Mouse (Mus musculus) bone marrow, adult 2 months (tissue): ENCODE measurements around the gene Calu. TPM values are rescaled to one million over a fixed set of nuclear protein-coding genes. Genes with fewer than 3 reads are reported as not detected.

Source experiments
- H3K27ac ChIP-seq: fragments of 200-500 bp; 2 replicates; pipeline ENCODE4 v1.5.1; 2012; ENCODE audit warnings: low read depth, mild to moderate bottlenecking, control low read depth, inconsistent platforms, low read length; ENCODE audit not compliant: control insufficient read depth, poor library complexity, insufficient read depth
- H3K4me1 ChIP-seq: fragments of 200-500 bp; 2 replicates; pipeline ENCODE4 v1.6.1; 2011; ENCODE audit warnings: low read length; ENCODE audit not compliant: control insufficient read depth, insufficient read depth
- H3K4me3 ChIP-seq: fragments of 200-500 bp; replicated peaks from 2 replicates; pipeline ENCODE3; 2011; ENCODE audit warnings: mild to moderate bottlenecking, low read depth, low read length, control low read depth; ENCODE audit not compliant: control insufficient read depth
- CTCF ChIP-seq: fragments of 200-500 bp; IDR thresholded peaks from 2 replicates; pipeline ENCODE4 v1.5.1; 2011; ENCODE audit warnings: low read length, control low read depth; ENCODE audit not compliant: control insufficient read depth, insufficient read depth
- POLR2A ChIP-seq: fragments of 200-500 bp; IDR thresholded peaks from 2 replicates; pipeline ENCODE4 v1.6.1; 2011; ENCODE audit warnings: low read depth, mild to moderate bottlenecking, control low read depth, low read length, borderline replicate concordance; ENCODE audit not compliant: control insufficient read depth
- WGBS: fragments of 180-500 bp; shearing (Covaris S2); methylation state at CpG from one replicate; pipeline ENCODE4 v1.1.7; 2018; 5-methylcytosine and 5-hydroxymethylcytosine counted together
- polyA plus RNA-seq: library from polyadenylated mRNA; stranded (reverse); fragments of >200 nt; gene quantifications from 2 replicates; pipeline ENCODE4 v1.2.4, GENCODE M21; 2011; ENCODE audit warnings: low replicate concordance; ENCODE audit not compliant: missing spikeins, insufficient read depth, insufficient read length

The Calu gene
- polyA plus RNA-seq, 1 experiment = 57.8 TPM

DNA sequence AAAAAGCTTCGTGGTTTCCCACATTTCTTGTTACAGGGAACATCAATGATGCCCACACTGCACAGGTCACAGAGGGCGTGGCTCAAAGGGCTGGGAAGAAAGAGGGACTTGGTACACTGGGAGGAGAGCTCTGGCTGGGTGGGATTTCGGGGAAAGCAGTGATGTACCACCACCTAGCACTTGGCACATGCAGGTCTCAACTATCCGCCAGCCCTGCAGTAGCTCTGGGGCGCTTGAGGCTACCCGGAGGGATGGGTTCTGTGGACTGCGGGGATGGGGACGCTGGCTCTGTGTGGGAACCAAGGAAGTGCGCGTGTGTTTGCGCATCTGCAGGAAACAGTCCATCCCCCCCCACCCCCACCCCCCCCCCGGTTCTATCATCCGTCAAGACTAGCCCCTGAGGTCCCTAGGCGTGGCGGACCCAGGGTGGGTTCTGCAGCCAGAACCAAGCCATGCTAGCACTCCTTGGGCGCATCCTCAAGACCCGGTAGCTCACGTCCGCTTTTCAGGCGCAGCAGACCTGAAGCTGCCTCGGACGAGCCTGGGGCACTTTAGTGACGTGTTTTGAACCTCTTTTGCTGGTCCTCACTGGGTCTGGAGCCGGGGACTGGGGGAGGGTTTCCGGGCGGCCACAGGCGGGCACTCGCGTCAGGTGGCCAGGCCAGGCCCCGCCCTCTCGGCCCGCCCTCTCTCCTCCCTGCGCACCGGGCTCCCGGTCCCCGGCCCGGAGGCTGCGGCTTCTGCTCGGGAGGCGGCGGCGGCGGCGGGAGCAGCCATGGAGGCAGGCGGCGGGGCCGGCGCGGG lies 48.2 kb downstream of the Calu start, which contains the start of gene Ccdc136:
Ccdc136 (plus strand) TSS at position 400 of the 804 bp plus-strand sequence.
- H3K4me1 ChIP-seq = no peaks in the 10 kb centered on the region
- H3K27ac ChIP-seq = no peak within 1 kb of the TSS
- H3K4me3 ChIP-seq = no peak within 1 kb of the TSS
- 1% methylated on average over 49 of the region's 49 CpGs for WGBS
- TF ChIP-seq POLR2A (no peak), CTCF (no peak)

DNA sequence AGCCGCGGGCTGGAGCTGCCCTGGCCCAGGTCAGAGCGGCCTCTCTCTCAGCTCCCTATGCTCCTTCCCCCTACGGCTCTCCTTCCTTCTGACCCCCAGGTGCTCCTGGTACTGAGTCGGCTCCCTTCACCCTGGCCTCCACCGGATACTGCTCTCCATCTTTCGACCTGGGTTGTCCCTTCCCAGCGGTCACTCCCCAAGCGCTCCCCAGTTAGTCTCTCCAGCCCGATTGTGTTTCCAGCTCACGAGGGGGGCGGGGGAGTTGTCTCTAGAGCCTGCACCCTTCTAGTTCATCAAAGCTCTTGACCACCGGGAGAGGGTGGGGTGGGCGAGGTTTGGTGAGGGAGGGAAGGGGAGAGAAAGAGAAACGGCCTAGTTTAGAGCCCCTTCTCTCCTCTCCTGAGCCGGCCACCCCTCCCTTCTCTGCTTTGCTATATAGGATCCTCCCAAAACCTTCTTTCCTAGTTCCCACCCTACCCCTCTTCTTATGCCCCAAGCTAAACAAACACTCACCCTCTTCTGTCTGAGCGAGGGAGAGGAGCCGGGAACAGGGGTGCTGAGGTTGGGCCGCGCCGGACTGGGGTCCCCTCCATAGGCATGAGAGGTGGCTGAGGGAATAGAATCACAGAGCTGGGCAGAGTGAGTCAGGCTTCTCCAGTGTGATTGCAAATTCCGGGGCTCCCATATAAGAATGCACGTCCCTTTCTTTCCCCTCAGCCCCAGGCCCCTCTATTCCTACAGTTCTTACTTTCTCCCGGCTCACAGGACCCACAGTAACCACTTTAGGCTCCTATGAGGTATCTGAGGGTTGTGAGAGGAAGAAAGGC lies 49.1 kb downstream of the Calu start:
- Histone ChIP-seq H3K4me3 (no peak overlapping the region), H3K27ac (no peak overlapping the region), H3K4me1 (no peaks in the 10 kb centered on the region)
- TF ChIP-seq CTCF (no peak), POLR2A (no peak)
- 26% methylated on average over 24 of the region's 24 CpGs for WGBS

DNA sequence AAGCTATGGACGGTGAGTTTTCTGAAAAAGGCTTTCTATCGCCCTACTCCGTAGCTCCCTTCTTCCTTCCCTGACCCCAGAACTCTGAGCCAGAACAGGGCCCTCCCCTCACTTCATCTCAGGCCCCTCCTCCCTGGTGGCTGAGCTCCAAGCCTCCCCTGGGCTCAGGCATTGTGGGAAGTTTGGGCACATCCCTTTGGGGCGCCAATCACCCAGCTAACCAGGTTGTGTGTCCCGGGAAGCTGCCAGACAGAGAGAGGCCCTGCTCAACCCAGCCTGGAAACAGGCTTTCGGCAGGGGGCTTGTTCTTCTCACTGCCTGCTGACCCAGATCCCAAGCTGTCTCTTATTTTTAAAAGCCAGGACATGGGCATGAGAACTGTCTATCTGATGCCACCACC lies 49.7 kb downstream of the Calu start:
- no peak overlapping the region for H3K27ac ChIP-seq
- no peak overlapping the region for H3K4me3 ChIP-seq
- 63% methylated on average over 6 of the region's 6 CpGs for WGBS
- no peak for TF ChIP-seq CTCF
- no peak for TF ChIP-seq POLR2A
- no peaks in the 10 kb centered on the region for H3K4me1 ChIP-seq

DNA sequence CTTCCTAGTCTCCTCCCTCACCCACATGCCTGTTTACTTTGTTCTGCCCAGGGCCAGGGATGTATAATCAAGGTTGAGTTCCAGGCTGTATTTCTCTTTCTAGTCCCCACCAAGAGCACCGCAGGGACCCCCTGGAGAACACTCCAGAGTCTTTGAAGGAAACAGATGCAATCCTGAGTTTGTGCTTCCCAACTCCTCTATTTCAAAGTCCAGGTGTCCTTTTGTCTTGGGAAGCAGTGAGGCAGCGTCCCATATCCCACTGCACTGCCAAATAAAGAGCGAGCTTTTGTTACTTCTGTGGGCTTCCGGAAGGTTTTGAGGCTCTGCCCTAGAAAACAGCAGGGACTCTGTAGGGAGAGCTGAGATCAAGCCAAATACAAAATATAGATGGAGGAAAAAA lies 52.0 kb downstream of the Calu start:
- H3K4me1 ChIP-seq = no peaks in the 10 kb centered on the region
- WGBS = 81% methylated on average over 4 of the region's 4 CpGs

DNA sequence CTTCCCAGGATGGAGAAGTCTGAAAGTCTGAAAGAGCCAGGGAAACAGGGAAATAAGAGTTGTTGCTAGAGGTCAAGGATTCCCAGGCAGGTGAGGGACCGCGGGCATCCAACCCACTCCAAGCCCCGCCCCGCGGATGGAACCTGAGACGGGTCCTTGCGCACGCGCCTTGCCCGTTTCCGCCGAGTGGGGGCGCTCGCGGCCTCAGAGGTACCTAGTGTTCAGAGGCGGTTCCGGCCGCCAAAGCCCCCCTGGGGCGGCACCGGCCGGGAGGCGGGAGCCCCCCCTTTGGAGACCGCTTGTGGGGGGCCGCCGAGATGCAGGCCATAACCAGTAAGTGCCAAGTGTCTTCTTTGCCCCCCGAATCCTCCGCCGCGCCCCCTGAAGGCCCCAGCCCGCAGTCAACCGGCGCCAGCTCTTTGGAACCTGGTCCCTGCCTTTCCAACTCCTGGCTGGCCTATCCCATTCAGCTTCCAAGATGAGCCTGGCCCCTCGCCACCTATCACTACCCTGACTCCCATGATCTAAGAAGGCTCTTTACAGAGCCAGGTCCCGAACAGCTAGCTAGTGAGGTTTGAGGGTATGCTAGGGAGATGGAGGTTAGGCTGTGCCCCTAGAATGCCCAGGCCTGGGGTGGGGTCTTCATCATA lies 54.9 kb downstream of the Calu start:
- Histone ChIP-seq H3K27ac (no peak overlapping the region), H3K4me3 (no peak overlapping the region), H3K4me1 (no peaks in the 10 kb centered on the region)
- TF ChIP-seq CTCF (no peak), POLR2A (no peak)
- WGBS = 18% methylated on average over 34 of the region's 34 CpGs

More for the DNA sequence above, 52.0 kb downstream of the Calu start:
- H3K27ac ChIP-seq = no peak overlapping the region
- no peak for TF ChIP-seq CTCF
- TF ChIP-seq POLR2A = no peak
- H3K4me3 ChIP-seq = no peak overlapping the region

DNA sequence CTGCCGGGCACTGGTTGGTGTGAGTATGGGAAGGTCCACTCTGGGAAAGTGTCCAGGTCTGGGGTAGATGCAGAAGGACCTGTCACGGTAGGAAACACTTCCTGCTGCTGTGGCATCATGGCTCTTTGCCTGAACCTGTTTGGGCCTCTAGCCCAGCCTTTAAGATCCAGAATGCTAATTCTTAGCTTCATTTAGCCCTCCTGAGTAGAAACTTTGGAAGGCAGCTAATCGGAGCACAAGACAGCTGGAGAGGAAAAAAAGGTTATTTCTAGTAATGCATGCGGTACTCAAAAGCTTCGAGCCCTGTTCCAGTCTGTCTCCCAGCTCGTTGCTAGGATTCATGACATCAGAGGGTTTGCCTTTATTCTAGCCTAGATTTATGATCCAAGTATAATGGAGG lies 58.5 kb downstream of the Calu start:
- no peak overlapping the region for H3K27ac ChIP-seq
- TF ChIP-seq CTCF (no peak), POLR2A (no peak)
- H3K4me1 ChIP-seq = no peaks in the 10 kb centered on the region
- 69% methylated on average over 6 of the region's 6 CpGs for WGBS
- no peak overlapping the region for H3K4me3 ChIP-seq

DNA sequence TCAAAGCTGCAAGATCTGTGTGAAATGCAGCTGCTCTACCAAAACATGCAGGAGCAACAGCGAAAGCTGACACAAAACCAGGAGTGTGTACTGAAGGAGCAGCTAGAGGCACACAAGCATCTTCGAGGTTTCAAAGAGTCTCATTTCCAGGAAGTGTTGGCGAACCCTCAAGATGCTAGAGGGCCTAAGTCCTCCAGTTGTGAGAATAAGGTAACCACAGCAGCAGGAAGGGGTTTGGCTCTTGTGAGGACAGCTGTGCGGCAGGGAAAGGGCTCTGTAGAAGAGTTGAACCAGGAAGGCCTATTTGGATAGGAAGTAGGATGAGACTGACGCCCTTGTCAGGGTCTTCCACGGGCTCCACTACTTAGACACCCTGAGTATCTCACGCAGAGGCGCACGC lies 67.6 kb downstream of the Calu start:
- no peak for TF ChIP-seq CTCF
- TF ChIP-seq POLR2A = no peak
- no peaks in the 10 kb centered on the region for H3K4me1 ChIP-seq
- H3K27ac ChIP-seq = no peak overlapping the region
- WGBS = 38% methylated on average over 9 of the region's 9 CpGs
- H3K4me3 ChIP-seq = no peak overlapping the region

DNA sequence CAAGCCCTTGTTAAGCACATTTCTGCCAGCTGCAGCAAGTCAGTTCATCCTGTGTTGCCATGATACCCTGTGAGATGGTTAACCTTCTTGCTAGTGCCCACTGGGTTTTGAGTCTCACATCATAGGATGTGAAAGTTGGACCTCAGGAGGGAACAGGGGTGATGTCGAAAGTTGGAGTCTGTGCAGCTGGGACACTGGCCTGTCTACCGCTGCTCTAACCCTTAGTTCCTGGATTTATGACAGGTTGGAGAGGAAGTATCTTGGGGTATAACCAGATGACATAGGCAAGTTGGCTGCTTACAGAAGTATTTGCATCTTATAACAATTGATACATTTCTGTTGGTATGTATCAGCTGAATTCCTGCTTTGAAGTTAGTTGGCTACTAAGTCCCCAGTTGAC lies 72.7 kb downstream of the Calu start:
- no peak overlapping the region for H3K27ac ChIP-seq

DNA sequence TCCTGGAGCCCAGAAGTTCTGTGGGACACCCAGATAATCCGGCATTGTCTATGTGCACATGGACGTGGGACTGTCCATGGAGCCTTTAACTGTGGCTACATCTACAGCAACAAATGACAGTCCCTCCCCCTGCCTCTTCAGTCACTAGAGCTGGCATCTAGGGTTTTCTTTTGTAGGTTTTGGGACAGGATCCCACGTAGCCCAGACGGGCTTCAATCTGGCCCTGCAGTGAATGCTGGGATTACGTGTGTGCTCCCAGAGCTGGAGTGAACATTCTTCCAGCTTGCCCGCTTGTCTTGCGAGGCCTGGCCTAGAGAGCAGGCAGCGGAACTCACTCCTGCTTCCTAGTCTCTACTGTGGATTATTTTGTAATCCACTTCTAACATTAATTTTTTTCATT lies 77.2 kb downstream of the Calu start:
- 80% methylated on average over 8 of the region's 8 CpGs for WGBS
- H3K4me3 ChIP-seq = no peak overlapping the region
- TF ChIP-seq CTCF = no peak
- no peak for TF ChIP-seq POLR2A
- no peak overlapping the region for H3K27ac ChIP-seq
- no peaks in the 10 kb centered on the region for H3K4me1 ChIP-seq

More for the DNA sequence above, 72.7 kb downstream of the Calu start:
- TF ChIP-seq POLR2A (no peak), CTCF (no peak)
- Histone ChIP-seq H3K4me3 (no peak overlapping the region), H3K4me1 (no peaks in the 10 kb centered on the region)
- 12% methylated on average over 2 of the region's 2 CpGs for WGBS
